Mouse (Mus musculus) NIH3T3 (cell line): ENCODE measurements around the gene Rbm4.

ENCODE experiments used
- DNase-seq: peaks from one replicate; pipeline ENCODE4 v3.0.0-alpha.2; 2012; ENCODE audit warnings: low read depth

The Rbm4 gene

DNA sequence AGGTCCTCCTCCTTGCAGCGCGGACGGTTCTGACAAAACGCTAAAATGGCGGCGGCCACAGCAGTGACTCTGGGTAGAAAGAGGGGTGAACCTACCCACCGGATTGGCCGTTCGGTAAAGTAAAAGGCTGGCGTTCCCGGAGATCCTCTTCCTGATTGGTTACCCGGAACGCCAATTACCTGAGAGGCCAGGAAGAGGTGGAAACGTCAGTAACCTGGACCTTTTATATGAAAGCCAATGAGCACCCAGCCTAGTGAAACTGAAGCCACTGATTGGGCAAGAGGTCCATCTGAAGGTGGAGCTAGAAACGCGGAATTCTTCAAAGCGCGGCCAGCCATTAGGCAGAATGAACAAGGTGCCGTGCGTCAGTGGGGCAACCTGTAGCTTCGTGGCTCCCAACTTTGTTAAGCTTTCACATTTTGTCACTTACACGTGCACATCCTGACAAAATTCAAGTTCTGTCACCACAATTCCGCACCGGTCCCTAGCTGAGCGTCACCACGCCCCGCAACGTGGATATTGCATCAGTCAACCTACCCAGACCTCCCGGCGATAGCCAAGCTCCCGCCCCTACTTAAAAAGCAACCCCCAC, at the start of gene Rbm4:
Gene Rbm4, minus strand, starts transcription at position 71 of the 592 bp plus-strand sequence.
- DNase-seq = peak; percentile 100

- DNase-seq = no peak
These were observed 48.9 kb upstream of the Rbm4 start for GRCm38 (mm10) chr19:4842611-4843010.

- no peak for DNase-seq
These were observed 47.1 kb upstream of the Rbm4 start for GRCm38 (mm10) chr19:4840848-4841247.

- peak; percentile 99 for DNase-seq
These were observed 45.4 kb upstream of the Rbm4 start, which contains the start of the genes Ccs and Ccdc87 for GRCm38 (mm10) chr19:4839149-4839548. Gene Ccs (minus strand): TSS chr19:4839332. Gene Ccdc87 (plus strand): TSS chr19:4839366.

DNA sequence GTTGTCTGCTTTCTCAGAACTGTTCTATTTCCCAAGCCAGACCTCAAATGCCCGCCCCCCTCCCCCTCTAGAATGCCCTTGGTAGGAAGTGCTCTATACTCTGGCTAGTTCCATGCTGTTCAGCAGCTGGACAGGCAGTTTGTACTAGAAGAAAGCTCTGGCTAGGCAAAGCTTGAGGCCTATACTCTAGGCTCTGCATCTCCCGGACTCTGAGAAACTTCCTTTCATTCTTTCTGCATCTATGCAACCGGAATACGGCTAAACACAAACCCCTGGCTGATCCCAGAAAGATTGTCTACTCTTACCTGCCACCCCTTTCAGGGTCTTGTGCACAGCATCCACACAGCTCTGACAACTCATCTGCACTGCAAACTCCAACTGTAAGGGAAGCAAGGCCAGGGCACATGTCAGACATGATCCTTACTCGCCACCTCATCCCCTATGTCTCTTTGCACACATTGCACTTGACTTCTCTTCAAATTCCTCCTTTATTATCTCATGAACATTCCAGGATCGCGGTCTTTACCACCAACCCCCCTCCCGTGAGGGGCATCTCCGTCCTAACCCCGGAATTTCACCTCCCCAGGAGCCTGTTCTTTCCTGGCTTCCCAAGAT, 44.9 kb upstream of the Rbm4 start:
- DNase-seq = peak; percentile 51

DNA sequence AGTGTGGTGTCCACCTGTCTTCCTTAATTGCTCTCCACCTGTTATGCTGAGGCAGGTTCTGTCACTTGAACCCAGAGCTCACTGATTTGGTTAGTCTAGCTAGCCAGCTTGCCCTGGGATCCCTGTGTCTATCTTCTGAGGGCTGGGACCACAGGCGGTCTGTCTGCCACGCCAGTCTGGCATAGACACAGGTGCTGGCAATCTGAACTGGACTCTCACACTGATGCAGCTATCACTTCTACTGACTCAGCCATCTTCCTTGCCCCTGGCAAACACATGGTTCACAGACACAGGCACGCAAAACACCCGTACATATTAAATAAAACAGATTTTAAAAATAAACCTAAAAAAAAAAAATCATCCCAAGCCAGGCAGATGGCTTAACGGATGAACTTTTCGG, 43.3 kb upstream of the Rbm4 start:
- DNase-seq = no peak

DNA sequence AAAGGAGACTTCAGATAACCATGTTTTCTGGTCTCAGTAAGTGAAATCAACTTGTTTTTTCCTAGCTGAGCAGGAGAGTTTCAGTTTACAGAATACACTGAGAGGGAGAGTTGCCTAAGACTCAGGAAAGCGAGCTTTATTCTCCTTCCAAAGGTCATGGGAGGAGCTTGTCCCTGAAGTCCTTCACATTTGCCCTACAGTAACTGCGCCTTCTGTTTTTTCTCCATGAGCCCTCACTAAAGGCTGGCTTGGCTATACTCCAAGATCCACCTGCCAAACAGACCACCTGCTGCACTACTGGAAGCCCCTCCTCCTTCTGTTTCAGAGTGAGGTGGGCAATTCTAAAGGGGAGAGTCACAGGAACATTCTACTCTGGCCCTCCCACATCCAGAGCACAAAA, 42.4 kb upstream of the Rbm4 start:
- no peak for DNase-seq

DNA sequence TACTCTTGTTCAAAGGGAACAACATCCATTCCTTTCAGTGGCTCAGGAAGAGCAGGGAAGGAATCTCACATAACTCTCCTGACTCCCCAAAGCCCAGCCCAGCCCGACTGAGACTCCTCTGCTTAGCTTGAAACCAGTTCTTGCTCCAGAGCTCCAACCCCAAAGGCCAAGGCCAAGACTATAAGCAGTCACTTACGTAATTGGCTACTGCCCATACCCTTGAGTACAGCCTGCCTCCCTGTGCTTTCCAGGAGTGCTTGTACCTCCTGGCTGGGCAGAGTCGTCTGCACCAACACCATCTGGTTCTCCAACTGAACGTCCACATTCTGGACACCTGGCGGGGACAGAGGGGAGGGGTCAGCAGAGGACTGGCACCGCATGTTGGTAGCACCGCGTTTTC, 40.3 kb upstream of the Rbm4 start:
- no peak for DNase-seq

DNA sequence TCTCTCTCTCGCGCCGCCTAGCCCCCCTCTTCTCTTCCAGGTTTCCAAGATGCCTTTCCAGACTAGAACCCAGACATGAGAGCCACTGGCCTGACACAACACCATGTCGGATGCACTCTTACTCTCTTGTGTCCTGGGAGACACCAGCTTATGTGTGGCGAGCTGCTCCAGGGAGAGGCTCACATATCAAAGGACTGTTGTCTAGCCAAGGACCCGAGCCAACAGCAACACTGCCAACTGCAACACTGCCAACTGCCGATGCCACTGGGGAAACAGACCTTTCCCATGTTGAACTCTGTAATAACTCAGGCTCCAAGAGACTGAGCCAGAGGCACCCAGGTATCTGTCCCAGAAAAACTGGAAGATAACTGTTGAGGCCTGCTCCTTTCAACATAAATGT, 35.5 kb upstream of the Rbm4 start:
- DNase-seq = no peak

DNA sequence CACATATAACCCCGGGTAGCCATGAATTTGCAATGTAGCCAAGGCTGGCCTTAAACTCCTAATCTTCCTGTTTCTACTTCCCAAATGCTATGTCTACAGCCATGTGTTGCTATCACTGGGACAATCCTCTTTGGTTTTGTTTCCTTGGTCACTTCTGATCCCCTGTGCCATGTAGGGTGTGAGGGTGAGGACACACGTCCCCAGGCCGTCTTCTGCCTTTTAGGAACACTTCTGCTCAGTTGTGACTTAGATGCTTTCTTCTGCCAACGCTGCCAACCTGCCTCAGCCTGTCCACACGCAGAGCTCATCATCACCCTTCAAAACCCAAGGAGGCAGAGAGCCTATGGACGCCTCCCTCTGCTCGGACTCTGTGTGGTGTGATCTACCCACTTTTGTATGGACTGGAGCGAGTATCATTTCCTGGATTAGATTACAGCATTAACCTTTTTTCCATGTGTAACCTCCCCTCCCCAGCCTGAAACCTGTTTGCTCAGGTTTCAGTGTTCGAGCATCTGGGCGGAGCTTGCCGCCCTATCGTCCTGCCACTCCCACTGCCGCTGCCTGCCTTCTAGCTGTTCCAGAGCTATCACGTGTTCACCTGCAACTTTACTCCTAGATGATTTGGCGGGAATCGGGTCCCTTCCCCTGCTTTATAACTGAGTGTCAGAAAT, 34.9 kb upstream of the Rbm4 start:
- DNase-seq = no peak

DNA sequence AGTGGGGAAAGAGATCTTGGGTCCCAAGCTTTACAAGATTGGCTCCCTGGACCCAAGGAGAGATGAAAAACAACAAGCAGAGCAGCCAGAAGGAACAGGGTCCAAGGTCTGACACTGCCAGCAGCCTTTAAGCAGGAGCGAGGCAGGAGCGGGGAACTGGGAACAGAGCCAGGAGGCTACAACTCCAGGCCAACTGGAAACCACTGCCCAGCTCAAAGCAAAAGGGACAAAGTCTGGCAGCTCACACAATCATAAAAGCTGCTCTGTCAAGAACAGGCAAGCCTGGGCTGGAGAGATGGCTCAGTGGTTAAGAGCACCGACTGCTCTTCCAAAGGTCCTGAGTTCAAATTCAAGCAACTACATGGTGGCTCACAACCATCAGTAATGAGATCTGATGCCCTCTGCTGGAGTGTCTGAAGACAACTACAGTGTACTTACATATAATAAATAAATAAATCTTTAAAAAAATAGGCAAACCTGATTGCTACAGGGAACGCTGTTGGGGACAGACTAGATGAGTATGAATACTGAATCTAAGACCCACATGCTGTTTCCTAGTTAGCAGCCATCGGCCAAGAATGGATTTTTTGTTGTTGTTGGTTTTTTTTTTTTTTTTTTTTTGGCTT, 27.1 kb upstream of the Rbm4 start:
- peak; percentile 56 for DNase-seq

DNA sequence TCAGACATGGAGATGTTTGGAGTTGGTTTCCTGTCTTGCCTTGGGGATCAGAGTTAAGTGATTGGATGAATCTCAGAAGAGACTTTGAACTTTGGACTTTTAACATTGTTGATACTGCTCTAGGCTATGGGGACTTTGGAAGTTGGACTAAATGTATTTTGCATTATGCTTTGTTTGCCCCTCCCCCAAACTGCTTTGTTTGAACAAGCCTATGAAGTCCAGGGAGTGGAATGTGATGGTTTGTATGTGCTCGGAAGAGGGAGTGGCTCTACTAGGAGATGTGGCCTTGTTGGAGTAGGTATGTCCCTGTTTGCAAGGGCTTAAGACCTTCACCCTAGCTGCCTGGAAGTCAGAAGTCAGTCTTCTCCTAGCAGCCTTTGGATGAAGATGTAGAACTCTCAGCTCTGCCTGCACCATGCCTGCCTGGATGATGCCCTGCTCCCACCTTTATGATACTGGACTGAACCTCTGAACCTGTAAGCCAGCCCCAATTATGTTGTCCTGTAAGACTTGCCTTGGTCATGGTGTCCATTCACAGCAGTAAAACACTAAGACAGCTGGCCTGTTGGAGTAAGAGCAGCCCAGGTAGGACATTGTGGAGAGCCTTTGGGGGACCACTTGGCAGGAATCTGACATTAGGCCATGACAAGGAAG, 23.6 kb upstream of the Rbm4 start:
- no peak for DNase-seq

- DNase-seq = peak; percentile 47
These were observed 19.3 kb upstream of the Rbm4 start for GRCm38 (mm10) chr19:4813015-4813414.

- DNase-seq = peak; percentile 73
These were observed 18.7 kb upstream of the Rbm4 start for GRCm38 (mm10) chr19:4812334-4812949.

DNA sequence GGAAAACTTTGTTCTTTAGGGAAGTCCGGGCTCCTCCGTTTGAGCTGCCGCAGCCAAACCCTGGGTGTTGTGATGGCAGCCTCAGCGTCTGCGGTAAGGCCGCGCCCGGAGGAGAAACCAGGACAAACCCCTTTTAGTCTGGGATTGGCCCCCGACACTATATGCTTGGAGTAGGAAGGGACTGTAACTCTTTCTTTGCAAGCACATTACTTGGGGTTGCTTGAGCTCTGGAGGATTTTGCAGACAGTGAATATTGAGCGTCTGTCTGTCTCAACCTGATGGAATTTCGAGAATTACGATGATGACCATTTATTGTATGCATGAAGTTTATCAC, 18.2 kb upstream of the Rbm4 start:
- no peak for DNase-seq

DNA sequence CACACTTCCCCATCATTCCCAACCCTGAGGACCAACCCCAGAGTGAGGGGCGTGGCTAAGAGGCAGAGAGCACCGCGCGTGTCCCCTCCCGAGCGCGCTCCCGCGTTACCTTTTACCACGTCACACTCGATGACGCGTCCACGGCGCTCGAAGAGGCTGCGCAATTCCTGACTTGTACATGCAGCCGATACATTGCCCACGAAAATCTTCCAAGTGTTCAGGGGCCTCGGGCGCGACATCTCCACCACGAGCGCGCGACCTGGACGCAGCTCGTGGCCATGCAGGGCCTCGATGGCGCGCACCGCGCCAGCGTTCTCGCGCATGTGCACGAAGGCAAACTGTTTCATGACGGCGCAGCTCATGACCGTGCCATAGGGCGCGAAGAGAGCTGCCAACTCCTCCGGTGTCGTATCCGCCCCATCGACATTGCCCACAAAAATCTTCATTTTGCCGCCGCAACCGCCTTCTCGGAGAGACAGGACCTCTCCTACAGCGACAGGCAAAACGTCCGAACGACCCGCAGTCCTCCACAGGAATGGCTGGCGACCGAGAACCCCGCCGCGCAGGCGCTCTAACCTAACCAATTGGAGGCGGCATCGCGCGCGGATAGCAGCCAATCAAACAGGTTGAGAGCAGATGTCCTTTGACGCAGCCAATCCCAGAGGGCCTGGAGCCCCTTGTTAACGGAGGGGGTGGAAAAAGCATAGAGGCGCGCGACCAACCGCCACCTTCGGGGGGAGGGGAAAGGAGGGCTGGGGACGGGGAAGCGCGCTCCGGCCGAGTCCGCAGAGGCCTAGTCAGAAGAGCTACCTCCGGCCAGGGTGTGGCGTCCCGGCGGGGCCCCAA, 17.6 kb upstream of the Rbm4 start, which contains the start of the genes Gm21992 and Rbm14:
Gene Gm21992, minus strand, starts transcription at position 550 of the 846 bp plus-strand sequence.
Gene Rbm14, minus strand, starts transcription at position 572 of the 846 bp plus-strand sequence.
- peak; percentile 100 for DNase-seq

DNA sequence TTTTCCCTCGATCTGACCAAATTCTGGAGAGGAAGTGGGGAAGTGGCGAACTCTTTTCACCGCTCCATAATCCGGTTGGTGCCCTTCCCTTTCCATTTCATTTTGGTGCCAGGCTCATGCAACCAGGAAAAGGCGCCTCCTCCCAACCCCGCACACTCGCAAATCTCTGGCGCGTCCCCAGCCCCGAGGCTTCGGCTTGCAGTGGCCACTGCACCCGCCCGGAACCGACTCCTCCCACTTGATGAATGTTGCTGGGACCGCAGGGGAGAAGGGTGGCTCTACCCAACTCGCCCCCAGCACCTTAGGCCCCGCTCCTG, 17.0 kb upstream of the Rbm4 start:
- DNase-seq = no peak

DNA sequence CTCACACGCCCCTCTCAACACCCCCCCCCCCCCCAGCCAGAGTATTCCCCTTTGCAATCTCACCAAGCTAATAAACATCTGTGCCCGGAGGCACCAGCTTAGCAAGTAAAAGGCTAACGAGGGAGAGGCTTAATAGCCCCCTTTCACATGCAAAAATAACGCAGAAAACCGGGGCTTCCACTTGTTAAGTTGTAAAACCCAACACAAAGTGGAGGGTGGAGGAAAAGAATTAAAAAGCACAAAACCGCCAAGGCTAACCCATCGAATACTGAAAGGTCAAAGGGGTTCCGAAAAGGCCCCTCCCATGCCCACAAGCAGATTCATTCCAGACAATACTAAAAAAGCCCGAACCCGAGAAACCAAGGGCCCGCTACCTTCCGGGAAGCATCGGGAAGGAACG, 16.6 kb upstream of the Rbm4 start:
- no peak for DNase-seq

GRCm38 (mm10) chr19:4803283-4803682, 9.6 kb upstream of the Rbm4 start:
- DNase-seq = no peak

- DNase-seq = no peak
These were observed 9.0 kb upstream of the Rbm4 start for GRCm38 (mm10) chr19:4802691-4803091.

GRCm38 (mm10) chr19:4799083-4799482, 5.4 kb upstream of the Rbm4 start:
- no peak for DNase-seq
